Mouse (Mus musculus): ENCODE measurements around the gene Ano8.

Gene Ano8

DNA sequence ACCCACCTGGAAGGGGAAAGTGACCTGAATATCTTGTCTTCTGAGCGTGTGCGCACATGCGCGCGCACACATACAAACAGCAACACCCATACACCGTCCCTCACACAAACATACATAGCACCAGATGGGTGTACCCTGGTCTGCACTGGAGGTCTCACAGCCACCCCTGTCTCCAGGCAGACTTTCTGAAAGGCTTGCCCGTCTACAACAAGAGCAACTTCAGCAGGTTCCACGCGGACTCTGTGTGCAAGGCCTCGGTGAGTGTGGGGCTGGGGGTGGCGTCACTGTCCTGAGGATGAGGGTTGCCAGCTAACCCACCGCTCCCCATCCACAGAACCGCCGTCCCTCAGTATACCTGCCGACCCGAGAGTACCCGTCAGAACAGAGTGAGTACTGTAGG, 13.9 kb downstream of the Ano8 start:
- in situ Hi-C loops (cut with MboI; ENCODE audit: low sequenced_read_pairs), result no loop called here

DNA sequence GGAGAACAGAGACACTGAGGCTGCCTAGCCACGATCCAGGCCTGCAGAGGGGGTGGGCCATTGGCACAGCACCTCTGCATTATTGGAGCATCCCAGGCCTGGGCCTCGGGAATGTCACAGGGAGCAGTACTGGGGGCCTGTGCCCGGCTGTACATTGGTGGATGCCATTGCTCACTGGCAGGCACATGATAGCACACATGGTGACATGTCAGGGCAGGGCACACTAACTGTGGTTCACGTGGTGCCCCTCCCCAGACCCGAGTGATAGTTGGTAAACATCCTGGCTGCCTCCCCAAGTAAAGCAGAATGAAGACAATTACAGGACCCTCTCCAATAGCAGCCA, 14.9 kb downstream of the Ano8 start:
- in situ Hi-C loops (cut with MboI; ENCODE audit: low sequenced_read_pairs), result no loop called here

DNA sequence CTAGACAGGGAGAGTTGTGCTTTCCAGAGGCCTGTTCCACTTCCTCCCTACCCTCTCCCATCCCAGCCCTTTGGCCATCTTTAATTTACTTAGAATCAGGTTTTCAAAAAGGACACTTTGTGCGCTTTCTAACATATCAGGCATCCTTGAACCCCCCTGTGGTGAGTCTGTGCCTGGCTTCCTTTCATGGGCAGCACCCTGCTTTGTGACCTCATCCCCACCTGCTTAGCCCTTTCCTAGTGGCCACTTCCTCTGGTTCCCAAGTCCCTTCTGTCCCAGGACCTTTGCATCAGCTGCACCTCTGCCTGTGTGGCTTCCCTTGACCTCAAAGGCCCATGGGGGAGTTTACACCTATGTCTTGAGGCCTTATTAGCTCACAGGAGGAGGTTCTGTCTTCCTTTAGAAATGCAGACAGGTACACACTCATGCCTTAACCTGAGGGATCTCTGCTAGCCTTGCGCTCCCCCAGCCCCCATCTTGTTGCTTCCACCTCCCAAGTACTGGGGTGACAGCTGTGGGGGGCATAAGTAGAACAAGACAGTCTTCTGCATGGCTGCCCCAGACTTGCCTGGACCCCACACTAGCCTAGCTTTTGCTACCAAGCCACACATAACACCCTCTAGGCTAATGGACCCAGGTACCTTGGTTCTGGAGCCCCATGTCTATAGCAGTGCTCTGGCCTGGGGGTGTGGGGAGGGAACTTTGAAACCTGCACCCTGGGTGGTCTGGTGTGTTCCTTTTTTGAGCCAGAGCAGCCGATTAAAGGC, 15.4 kb downstream of the Ano8 start:
- in situ Hi-C loops (cut with MboI; ENCODE audit: low sequenced_read_pairs), result no loop called here

DNA sequence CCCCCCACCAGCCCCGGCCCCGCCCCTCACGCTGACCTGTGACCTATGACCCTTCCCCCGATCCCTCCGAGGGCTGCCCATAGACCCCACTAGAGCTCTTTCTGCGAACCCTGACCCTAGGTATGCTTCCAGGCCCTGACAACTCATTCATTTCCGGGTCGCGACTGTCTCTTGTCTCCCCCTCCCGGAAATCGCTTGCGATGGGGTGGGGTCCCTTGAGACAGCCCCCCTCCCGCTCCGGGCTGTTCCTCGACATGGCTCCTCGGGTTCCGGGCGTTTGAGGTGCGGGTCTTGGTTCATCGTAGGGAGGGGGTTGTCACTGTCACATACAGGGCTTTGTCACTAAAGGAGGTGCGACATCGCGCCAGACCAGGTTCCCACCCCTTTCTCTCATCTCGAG, 16.4 kb downstream of the Ano8 start:
- in situ Hi-C loops (cut with MboI; ENCODE audit: low sequenced_read_pairs), result no loop called here

- in situ Hi-C loops (cut with MboI; ENCODE audit: low sequenced_read_pairs), result no loop called here
Measured at GRCm38 (mm10) chr8:71468916-71469315, 16.8 kb downstream of the Ano8 start, which contains the start of gene Dda1. Gene Dda1 (plus strand): TSS chr8:71469199.

DNA sequence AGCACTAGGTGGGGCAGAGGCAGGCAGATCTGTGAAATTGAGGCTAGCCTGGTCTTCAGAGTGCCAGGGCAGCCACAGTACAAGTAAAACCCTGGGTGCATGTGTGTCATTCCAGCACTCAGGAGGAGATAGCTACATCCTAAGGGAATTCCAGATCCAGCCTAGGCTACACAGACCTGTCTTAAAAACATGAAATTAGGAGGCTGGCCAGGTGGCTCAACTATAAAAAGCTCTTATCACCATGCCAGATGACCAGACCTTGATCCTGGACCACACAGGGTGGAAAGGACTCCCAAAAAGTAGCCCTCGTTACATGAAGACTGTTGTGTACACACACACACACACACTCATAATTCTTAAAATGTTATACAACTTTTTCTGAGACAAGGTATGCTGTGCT, 17.8 kb downstream of the Ano8 start:
- in situ Hi-C loops (cut with MboI; ENCODE audit: low sequenced_read_pairs), result no loop called here

GRCm38 (mm10) chr8:71467201-71467600, 18.6 kb downstream of the Ano8 start:
- in situ Hi-C loops (cut with MboI; ENCODE audit: low sequenced_read_pairs), result no loop called here

DNA sequence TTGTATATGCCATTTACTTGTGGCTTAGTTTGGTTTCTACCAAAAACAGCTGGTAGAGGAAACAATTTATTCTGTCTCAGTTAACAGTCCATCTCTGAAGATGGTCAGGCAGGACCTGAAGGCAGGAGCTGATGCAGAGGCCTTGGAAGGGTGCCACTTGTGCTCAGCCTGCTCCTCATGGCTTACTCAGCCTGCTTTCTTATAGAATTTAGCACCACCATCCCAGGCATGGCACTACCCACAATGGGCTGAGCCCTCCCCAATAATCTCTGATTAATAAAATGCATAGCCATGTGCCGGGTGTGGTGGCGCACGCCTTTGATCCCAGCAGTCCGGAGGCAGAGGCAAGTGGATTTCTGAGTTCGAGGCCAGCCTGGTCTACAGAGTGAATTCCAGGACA, 19.6 kb downstream of the Ano8 start:
- in situ Hi-C loops (cut with MboI; ENCODE audit: low sequenced_read_pairs), result no loop called here

DNA sequence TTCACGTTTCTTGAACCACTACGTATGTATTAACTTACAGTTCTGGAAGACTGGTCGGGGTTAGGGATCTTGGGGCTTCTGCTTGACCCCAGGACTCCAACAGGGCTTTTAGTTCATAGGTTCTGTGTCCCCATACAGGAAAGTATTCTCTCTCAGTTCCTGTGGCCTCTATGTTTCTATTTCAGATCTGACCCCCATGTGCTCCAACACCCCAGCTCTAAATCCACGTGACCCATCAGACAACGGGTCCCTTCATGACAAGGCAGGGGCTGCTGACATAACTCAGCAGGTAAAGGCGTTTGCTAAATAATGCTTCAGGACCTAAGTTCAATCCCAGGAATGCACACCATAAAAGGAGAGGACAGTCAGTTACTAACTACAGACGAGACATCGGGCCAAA, 20.0 kb downstream of the Ano8 start:
- in situ Hi-C loops (cut with MboI; ENCODE audit: low sequenced_read_pairs), result no loop called here

GRCm38 (mm10) chr8:71464513-71465500, 21.0 kb downstream of the Ano8 start, which contains the start of gene Mrpl34:
Gene Mrpl34 (plus strand): TSS chr8:71464959.
- in situ Hi-C loops (cut with MboI; ENCODE audit: low sequenced_read_pairs), result no loop called here

DNA sequence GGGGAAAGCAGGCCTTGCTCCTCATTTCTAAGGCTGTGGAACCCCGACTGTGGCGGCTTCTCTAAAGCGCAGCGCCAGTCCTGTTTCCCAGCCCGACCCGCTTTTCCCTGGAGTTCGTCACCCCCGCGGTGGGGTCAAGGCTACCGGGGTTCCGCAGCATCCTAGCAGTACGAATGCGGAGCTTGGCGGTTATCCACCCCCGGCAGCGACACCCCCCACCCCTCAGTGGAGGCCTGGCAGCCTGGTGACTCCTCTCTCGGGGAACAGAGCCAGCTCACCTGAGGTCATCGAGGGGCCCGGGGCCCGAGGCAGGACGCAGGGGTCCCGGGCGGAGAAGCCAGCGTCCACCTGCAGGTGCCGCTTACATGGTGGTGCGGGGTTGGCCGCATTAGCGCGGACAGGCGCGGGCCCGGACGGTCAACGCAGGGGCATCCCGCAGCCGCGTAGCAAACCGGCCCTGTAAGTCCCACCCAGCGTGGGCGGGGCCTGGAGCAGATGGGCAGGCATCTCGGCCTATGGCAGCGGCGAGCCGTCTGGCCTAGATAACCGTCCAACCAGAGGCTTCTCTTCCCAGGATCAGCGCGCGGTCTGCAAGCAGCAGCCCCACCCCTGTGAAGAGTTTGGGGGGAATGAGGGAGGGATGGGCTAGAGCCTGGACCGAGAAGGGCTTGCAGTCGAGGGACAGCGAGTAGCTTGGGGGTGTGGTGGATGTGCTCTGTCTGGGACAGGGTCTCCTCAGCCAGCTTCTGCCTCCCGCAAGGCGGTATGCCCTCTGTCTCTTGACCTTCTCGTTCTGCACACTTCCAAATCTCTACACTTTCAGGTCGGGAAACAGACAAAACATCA, 22.4 kb downstream of the Ano8 start, which contains the start of gene Abhd8:
Abhd8 (minus strand) TSS at position 468 of the 846 bp plus-strand sequence.
- in situ Hi-C loops (cut with MboI; ENCODE audit: low sequenced_read_pairs), result no loop called here

DNA sequence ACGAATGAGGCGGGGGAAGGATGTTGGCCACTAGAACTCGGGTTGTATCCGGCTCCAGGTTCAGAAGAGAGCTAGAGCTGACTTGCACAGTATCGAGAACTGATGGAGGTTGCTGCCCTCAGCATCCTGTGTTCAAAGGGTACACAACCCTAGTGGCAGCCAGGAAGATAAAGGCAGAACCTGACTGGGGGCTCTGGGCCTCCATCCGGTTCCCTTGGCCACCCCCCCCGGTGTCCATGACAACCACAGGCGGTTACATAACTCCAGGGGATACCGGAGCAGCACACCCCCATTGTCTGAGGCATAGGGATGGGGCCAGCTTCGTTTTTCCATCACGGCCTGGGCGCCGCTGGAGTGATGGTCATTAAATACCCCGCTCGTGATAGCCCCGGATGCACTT, 23.0 kb downstream of the Ano8 start:
- in situ Hi-C loops (cut with MboI; ENCODE audit: low sequenced_read_pairs), result no loop called here

GRCm38 (mm10) chr8:71462191-71462590, 23.6 kb downstream of the Ano8 start:
- in situ Hi-C loops (cut with MboI; ENCODE audit: low sequenced_read_pairs), result no loop called here

DNA sequence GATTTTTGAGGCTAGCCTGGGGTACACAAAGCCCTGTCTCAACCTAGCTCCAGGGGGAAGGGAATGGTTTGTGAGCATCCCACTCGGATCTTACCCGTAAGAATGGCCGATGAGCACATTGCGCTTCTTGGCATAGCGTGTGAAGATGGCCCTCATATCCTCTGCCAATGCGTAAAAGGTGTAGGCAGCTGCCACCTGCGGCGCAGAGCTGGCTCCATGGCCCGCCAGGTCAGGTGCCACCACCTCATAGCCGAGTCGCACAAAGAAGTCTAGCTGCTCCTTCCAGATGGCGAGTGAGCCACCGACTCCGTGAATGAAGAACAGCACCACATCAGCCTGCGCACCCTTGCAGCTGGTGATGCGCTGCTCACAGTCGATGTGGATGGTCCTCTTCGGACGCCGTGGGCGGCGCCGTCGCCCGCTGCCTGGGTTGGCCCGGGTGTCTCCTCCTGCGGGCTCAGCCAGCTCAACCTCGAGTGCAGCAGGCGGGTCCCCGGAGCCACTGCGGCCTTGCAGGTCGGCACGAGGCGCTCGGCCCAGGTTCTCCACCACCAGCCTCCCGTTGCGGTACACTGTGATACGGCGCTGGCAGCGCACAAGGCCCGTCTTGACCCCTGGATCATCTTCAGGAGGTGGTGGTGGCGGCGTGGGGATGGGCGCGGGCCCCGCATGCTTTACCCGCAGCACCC, 24.5 kb downstream of the Ano8 start:
- in situ Hi-C loops (cut with MboI; ENCODE audit: low sequenced_read_pairs), result no loop called here

GRCm38 (mm10) chr8:71460716-71461115, 25.0 kb downstream of the Ano8 start:
- in situ Hi-C loops (cut with MboI; ENCODE audit: low sequenced_read_pairs), result no loop called here

GRCm38 (mm10) chr8:71457659-71458270, 28.0 kb downstream of the Ano8 start:
- in situ Hi-C loops (cut with MboI; ENCODE audit: low sequenced_read_pairs), result no loop called here

DNA sequence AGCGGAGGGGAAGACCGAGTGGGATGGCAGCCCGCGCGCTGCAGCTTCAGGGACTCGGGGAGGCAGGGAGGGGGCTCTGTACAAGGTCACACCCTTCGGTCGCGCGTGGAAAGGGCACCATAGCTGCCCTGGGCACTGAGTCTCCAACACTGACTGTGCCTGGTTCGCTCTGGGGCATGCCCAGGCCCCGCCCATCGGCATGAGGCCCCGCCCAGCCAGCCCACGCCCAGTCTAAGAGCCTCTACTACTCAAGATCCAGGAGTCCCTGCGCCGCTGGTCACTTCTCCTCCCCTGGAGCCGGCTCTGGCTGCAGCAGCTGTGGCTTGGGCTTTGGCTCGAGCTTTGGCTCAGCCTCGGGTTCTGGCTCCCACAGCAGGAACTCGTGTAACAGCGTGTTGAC, 28.9 kb downstream of the Ano8 start:
- in situ Hi-C loops (cut with MboI; ENCODE audit: low sequenced_read_pairs), result no loop called here

DNA sequence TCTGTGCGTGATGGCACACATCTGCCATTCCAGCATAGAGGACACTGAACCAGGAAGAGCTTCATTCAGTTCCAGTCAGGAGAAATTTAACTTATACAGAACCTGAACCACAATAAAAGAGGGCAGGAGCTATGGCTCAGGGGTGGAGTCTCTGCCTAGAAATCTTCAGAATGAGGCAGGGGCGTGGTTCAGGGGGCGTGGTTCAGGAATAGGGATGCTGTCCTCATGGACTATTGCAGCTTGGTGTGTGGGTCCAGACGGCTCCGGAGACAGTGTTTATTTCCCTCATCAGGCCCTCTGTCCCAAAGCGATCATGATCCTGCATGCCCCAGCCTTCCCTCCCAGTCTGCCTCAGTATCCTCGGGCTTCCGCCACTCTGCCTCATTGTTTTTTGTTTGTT, 31.1 kb downstream of the Ano8 start:
- in situ Hi-C loops (cut with MboI; ENCODE audit: low sequenced_read_pairs), result no loop called here

DNA sequence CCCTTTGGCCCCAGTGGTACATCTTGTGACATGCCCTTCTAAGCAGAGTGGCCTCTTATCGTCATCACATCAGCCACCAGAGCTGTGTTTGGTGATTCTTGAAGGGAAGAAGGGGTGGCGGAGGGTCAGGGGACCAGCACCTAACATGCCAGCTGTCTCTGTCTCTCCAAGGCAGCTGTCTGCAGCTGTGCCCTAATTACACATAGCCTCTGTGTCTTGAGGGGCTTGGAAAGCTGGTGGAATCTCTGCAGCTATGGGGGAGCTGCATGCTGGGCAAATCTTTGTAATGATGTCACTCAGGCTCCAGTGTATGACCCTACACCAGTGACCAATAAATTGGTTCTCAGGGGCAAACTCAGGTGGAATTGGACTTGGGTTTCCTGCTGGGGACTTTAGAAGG, 33.1 kb downstream of the Ano8 start:
- in situ Hi-C loops (cut with MboI; ENCODE audit: low sequenced_read_pairs), result no loop called here

DNA sequence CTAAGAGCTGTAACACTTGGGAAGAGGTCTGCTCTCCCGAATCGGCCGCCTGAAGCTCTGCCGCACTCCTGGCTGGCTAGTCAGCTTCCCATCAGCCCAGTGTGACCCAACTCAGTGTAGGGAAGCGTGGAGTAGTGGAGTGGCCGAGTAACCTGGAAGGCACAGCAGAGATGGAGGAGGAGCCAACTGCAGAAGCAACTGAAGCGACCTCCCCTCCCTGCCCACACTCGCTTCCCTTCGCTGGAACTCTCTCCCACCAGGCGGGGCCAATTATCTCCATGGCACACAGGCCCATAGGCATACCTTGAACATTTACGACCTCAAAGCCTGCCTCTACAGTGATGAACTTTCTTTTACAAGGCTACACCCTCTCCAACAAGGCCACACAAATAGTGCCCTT, 34.0 kb downstream of the Ano8 start:
- in situ Hi-C loops (cut with MboI; ENCODE audit: low sequenced_read_pairs), result no loop called here

Data from CH12F3 (cell line).